Mouse (Mus musculus) hindbrain, postnatal 0 days (tissue): ENCODE measurements at regions not wholly inside any gene's neighbourhood (a gene's known extent, or its start where the extent isn't known, plus 50 kb on each side); places are given as distances from the start of the nearest gene placed in this dataset.

Experiments
- ATAC-seq: fragments of 200-750 bp; cut with Nextera tagmentation; 2 replicates; pipeline ENCODE4 v1.8.0; 2017; ENCODE audit warnings: mild to moderate bottlenecking, moderate TSS enrichment, moderate library complexity
- DNase-seq: peaks from one replicate; pipeline ENCODE4 v3.0.0-alpha.2; 2015; ENCODE audit warnings: low spot score
- H3K27ac ChIP-seq: fragments of 300-500 bp; sonication (generic); 2 replicates; pipeline ENCODE4 v1.5.1; 2014; ENCODE audit warnings: mild to moderate bottlenecking
- H3K27me3 ChIP-seq: fragments of 300-500 bp; sonication (generic); 2 replicates; pipeline ENCODE4 v1.6.1; 2014; ENCODE audit warnings: low read length, mixed read lengths; ENCODE audit not compliant: insufficient read depth
- H3K36me3 ChIP-seq: fragments of 300-500 bp; sonication (generic); 2 replicates; pipeline ENCODE4 v1.6.1; 2014; ENCODE audit warnings: low read length, mixed read lengths; ENCODE audit not compliant: insufficient read depth
- H3K4me1 ChIP-seq: fragments of 300-500 bp; sonication (generic); 2 replicates; pipeline ENCODE4 v1.6.1; 2014; ENCODE audit warnings: antibody characterized with exemption, low read length, mixed read lengths; ENCODE audit not compliant: insufficient read depth
- H3K4me2 ChIP-seq: fragments of 300-500 bp; sonication (generic); 2 replicates; pipeline ENCODE4 v1.6.1; 2014; ENCODE audit warnings: low read depth, mild to moderate bottlenecking, low read length, moderate library complexity, mixed read lengths
- H3K4me3 ChIP-seq: fragments of 300-500 bp; sonication (generic); 2 replicates; pipeline ENCODE4 v1.5.1; 2014; ENCODE audit warnings: low read length
- H3K9ac ChIP-seq: fragments of 300-500 bp; sonication (generic); replicated peaks from 2 replicates; pipeline ENCODE4 v1.6.1; 2014; ENCODE audit warnings: mild to moderate bottlenecking, low read length, moderate library complexity, mixed read lengths
- H3K9me3 ChIP-seq: fragments of 300-500 bp; sonication (generic); 2 replicates; pipeline ENCODE4 v1.6.1; 2016; ENCODE audit warnings: low read length, mixed read lengths
- CTCF ChIP-seq: IDR thresholded peaks from 2 replicates; pipeline ENCODE4 v1.5.1; 2016; ENCODE audit warnings: antibody characterized with exemption, control low read depth, low read depth
- WGBS: fragments of 180-500 bp; shearing (Covaris S2); extraction: QIAGEN DNeasy Blood & Tissue Kit; methylation state at CpG from one replicate; pipeline ENCODE4 v1.1.7; 2014; 5-methylcytosine and 5-hydroxymethylcytosine counted together

- no peak for TF ChIP-seq CTCF
These were observed 372.3 kb upstream of the Rag2 start for GRCm38 (mm10) chr2:101252228-101252627.

GRCm38 (mm10) chr2:101256464-101256863, 368.1 kb upstream of the Rag2 start:
- H3K9me3 ChIP-seq = no peaks in the 10 kb centered on the region
- H3K36me3 ChIP-seq = no peaks in the 10 kb centered on the region
- WGBS = 58% methylated on average over 3 of the region's 3 CpGs
- H3K27ac ChIP-seq = no peak overlapping the region
- H3K4me1 ChIP-seq = no peaks in the 10 kb centered on the region
- no peak for ATAC-seq
- no peak for DNase-seq
- no peak overlapping the region for H3K9ac ChIP-seq
- no peaks in the 10 kb centered on the region for H3K27me3 ChIP-seq
- H3K4me3 ChIP-seq = no peak overlapping the region
- H3K4me2 ChIP-seq = no peak overlapping the region
- TF ChIP-seq CTCF = no peak

More at GRCm38 (mm10) chr2:101252228-101252627, 372.3 kb upstream of the Rag2 start:
- Histone ChIP-seq H3K4me2 (no peak overlapping the region), H3K4me3 (no peak overlapping the region), H3K27me3 (no peaks in the 10 kb centered on the region), H3K27ac (no peak overlapping the region), H3K4me1 (no peaks in the 10 kb centered on the region), H3K9me3 (no peaks in the 10 kb centered on the region), H3K36me3 (no peaks in the 10 kb centered on the region), H3K9ac (no peak overlapping the region)
- DNase-seq = no peak
- 77% methylated on average over 3 of the region's 3 CpGs for WGBS
- no peak for ATAC-seq

GRCm38 (mm10) chr2:101263934-101264333, 360.6 kb upstream of the Rag2 start:
- no peak overlapping the region for H3K9ac ChIP-seq
- no peak overlapping the region for H3K4me3 ChIP-seq
- no peaks in the 10 kb centered on the region for H3K27me3 ChIP-seq
- no peak for DNase-seq
- no peaks in the 10 kb centered on the region for H3K4me1 ChIP-seq
- no peak for TF ChIP-seq CTCF
- WGBS = 86% methylated on average over 4 of the region's 4 CpGs
- no peak for ATAC-seq
- H3K36me3 ChIP-seq = no peaks in the 10 kb centered on the region
- H3K27ac ChIP-seq = no peak overlapping the region
- no peak overlapping the region for H3K4me2 ChIP-seq
- H3K9me3 ChIP-seq = no peaks in the 10 kb centered on the region

GRCm38 (mm10) chr2:101266685-101267374, 357.7 kb upstream of the Rag2 start:
- no peaks in the 10 kb centered on the region for H3K36me3 ChIP-seq
- no peak overlapping the region for H3K27ac ChIP-seq
- no peak for ATAC-seq
- TF ChIP-seq CTCF = no peak
- no peaks in the 10 kb centered on the region for H3K4me1 ChIP-seq
- WGBS = 83% methylated on average over 2 of the region's 2 CpGs
- no peak overlapping the region for H3K4me3 ChIP-seq
- no peak overlapping the region for H3K4me2 ChIP-seq
- DNase-seq = no peak
- H3K9ac ChIP-seq = no peak overlapping the region
- H3K27me3 ChIP-seq = no peaks in the 10 kb centered on the region
- H3K9me3 ChIP-seq = no peaks in the 10 kb centered on the region

GRCm38 (mm10) chr2:101274045-101274664, 350.4 kb upstream of the Rag2 start:
- no peaks in the 10 kb centered on the region for H3K36me3 ChIP-seq
- ATAC-seq (no peak), DNase-seq (no peak)
- H3K9ac ChIP-seq = no peak overlapping the region
- H3K4me3 ChIP-seq = no peak overlapping the region
- 80% methylated on average over 3 of the region's 3 CpGs for WGBS
- no peaks in the 10 kb centered on the region for H3K27me3 ChIP-seq
- no peaks in the 10 kb centered on the region for H3K9me3 ChIP-seq
- no peak overlapping the region for H3K27ac ChIP-seq
- no peak for TF ChIP-seq CTCF
- no peak overlapping the region for H3K4me2 ChIP-seq
- no peaks in the 10 kb centered on the region for H3K4me1 ChIP-seq

- no peak for DNase-seq
- Histone ChIP-seq H3K4me1 (no peaks in the 10 kb centered on the region), H3K9ac (no peak overlapping the region), H3K9me3 (no peaks in the 10 kb centered on the region), H3K4me2 (no peak overlapping the region), H3K36me3 (no peaks in the 10 kb centered on the region), H3K4me3 (no peak overlapping the region), H3K27me3 (no peaks in the 10 kb centered on the region), H3K27ac (no peak overlapping the region)
- TF ChIP-seq CTCF = no peak
- ATAC-seq = no peak
These were observed 339.6 kb upstream of the Rag2 start for GRCm38 (mm10) chr2:101284886-101285285.

GRCm38 (mm10) chr2:101288119-101288518, 336.4 kb upstream of the Rag2 start:
- Histone ChIP-seq H3K27me3 (no peaks in the 10 kb centered on the region), H3K9me3 (no peaks in the 10 kb centered on the region), H3K4me3 (no peak overlapping the region), H3K9ac (no peak overlapping the region), H3K4me1 (no peaks in the 10 kb centered on the region), H3K27ac (no peak overlapping the region), H3K4me2 (no peak overlapping the region), H3K36me3 (no peaks in the 10 kb centered on the region)
- TF ChIP-seq CTCF = no peak
- ATAC-seq = no peak
- WGBS = 88% methylated on average over 1 of the region's 1 CpGs
- DNase-seq = no peak
